Mouse (Mus musculus): ENCODE results near the gene Fsip1. TPM values are rescaled to one million over a fixed set of nuclear protein-coding genes. Genes with fewer than 3 reads are reported as not detected.
A peak's percentile ranks its signal among the peaks of the same experiment; 100 is the strongest.

The Fsip1 gene
- 0.11 and 0.20 TPM in 2 replicates for polyA plus RNA-seq (2015; fragmentation: Nextera tagmentation; extraction: Ambion mirVana)

DNA sequence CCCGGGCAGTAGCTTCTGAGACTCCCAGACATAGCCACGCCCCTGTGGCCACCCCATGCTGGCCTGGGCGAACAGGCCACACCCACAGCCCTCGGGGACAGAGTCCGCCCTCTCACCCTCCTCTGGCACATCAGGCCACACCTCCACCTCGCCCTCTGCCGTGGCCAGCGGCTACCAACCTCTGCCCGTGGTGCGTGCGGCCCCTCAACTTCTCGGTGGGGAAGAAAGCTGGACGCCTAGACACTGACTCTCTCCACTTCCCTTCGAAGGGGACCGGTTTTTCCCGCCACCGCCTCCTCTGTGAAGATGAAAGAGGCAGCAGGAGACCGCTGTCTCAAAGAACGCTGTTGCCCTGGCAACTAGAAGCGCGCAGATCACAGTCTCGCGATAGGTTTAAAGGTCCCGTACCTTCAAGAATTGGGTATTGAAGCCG is at the start of gene Fsip1:
Gene Fsip1, minus strand, starts transcription at position 346 of the 433 bp plus-strand sequence.
- peak within 1 kb of the TSS; percentile 57; the same call in 1 of the 2 replicates for H3K9ac ChIP-seq (ENCODE audit: low read length)
- peak within 1 kb of the TSS; percentile 83 for H3K4me2 ChIP-seq (ENCODE audit: low read depth, low read length)
- 0 out of 2 replicates have a peak, but pooled peaks cover 2% of the 10 kb centered on the region for H3K4me1 ChIP-seq (ENCODE audit: control insufficient read depth, insufficient read depth, low read length)
- under 1% methylated on average over 25 of the region's 25 CpGs for WGBS
- H3K4me3 ChIP-seq (ENCODE audit: low read length): peak within 1 kb of the TSS; percentile 58
- no peak within 1 kb of the TSS for H3K27ac ChIP-seq (ENCODE audit: low read length)
- no peaks in the 10 kb centered on the region for H3K36me3 ChIP-seq (ENCODE audit: control insufficient read depth, insufficient read depth)
- no peaks in the 10 kb centered on the region for H3K9me3 ChIP-seq (replicated peaks; ENCODE audit: control insufficient read depth, low read length)
- peak; percentile 88 for ATAC-seq (replicated peaks; ENCODE audit: extremely low read depth, insufficient read depth, low FRiP score)
- H3K27me3 ChIP-seq (ENCODE audit: control insufficient read depth, insufficient read depth, low read length): no peaks in the 10 kb centered on the region

DNA sequence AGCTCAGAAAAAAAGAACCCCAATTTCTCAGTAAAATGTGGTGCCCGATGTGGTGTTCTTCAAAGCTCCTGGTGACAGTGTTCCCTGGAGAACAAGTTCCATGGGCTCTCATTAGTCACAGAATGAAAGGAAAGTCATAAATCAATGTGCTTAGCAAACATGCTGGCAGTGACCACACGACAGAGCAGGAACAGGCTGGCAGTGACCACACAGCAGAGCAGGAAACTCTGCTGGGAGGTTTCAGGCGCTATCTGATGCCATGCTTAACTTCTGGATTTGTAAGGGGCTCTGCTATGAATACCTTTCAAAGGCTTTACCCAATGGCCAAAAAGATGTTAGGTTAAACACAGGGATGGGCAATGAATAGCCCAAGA is 49.7 kb upstream of the Fsip1 start:
- WGBS: 45% methylated on average over 3 of the region's 3 CpGs
- no peak overlapping the region for H3K4me3 ChIP-seq (ENCODE audit: low read length)
- ATAC-seq (replicated peaks; ENCODE audit: extremely low read depth, insufficient read depth, low FRiP score): no peak
- H3K27ac ChIP-seq (ENCODE audit: low read length): no peak overlapping the region
- H3K4me1 ChIP-seq (ENCODE audit: control insufficient read depth, insufficient read depth, low read length): no peaks in the 10 kb centered on the region
- no peaks in the 10 kb centered on the region for H3K9me3 ChIP-seq (replicated peaks; ENCODE audit: control insufficient read depth, low read length)
- no peaks in the 10 kb centered on the region for H3K36me3 ChIP-seq (ENCODE audit: control insufficient read depth, insufficient read depth)
- no peaks in the 10 kb centered on the region for H3K27me3 ChIP-seq (ENCODE audit: control insufficient read depth, insufficient read depth, low read length)
- H3K9ac ChIP-seq (ENCODE audit: low read length): no peak overlapping the region
- H3K4me2 ChIP-seq (ENCODE audit: low read depth, low read length): no peak overlapping the region

DNA sequence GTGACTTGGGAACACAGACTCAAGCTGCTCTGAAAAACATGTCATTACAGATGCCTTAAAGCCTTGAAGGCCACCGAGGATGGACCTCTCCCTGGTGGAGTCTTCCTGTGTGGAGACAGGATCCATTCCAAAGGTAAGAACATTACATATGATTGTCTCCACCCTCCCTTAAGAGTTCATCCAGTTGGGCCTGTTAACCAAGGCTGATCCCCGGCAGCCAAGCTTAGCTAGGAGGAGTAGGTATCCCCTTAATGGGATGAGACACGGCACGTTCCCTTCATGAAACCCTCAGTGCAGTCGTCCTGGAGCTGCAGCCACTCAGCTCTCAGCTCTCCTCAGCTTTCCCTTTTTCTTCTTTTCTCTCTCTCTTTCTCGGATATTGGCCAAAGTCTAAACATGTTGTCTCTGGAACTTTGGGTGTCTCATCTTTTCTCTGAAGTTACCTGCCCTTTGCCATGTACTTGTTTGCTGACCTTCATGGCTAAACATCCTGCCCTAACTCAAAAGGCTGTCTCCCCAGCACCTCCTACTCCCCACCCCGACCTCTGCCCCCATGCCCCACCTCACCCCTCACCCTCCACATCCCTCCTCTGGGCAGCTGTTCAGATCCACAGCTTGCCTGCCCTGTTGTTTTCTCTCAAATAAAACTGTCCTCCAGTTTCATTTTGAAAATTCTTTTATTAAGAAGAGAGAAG is 49.2 kb upstream of the Fsip1 start:
- ATAC-seq (replicated peaks; ENCODE audit: extremely low read depth, insufficient read depth, low FRiP score): no peak
- WGBS: 70% methylated on average over 7 of the region's 7 CpGs
- H3K4me1 ChIP-seq (ENCODE audit: control insufficient read depth, insufficient read depth, low read length): no peaks in the 10 kb centered on the region
- no peaks in the 10 kb centered on the region for H3K27me3 ChIP-seq (ENCODE audit: control insufficient read depth, insufficient read depth, low read length)
- no peak overlapping the region for H3K4me2 ChIP-seq (ENCODE audit: low read depth, low read length)
- no peaks in the 10 kb centered on the region for H3K9me3 ChIP-seq (replicated peaks; ENCODE audit: control insufficient read depth, low read length)
- no peak overlapping the region for H3K27ac ChIP-seq (ENCODE audit: low read length)
- H3K4me3 ChIP-seq (ENCODE audit: low read length): no peak overlapping the region
- no peaks in the 10 kb centered on the region for H3K36me3 ChIP-seq (ENCODE audit: control insufficient read depth, insufficient read depth)
- H3K9ac ChIP-seq (ENCODE audit: low read length): no peak overlapping the region

DNA sequence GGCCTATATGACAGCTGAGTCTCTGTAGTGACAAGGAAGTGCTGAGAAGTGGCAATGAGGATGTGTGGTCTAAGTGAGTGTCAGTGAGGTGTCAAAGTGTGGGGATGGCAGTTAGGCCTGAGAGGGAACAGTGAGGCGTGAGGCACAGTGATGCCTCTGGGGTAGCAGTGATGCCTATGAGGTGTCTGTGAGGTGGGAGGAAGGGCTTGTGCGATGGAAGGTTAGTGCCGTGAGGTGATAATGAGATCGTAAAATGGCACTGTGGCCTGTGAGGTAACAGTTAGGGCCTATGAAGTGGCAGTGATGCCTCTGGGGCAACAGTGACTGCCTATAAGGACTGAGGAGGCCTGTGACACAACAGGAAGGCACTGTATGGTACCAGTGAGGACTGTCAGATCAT is 46.7 kb upstream of the Fsip1 start:
- no peaks in the 10 kb centered on the region for H3K9me3 ChIP-seq (replicated peaks; ENCODE audit: control insufficient read depth, low read length)
- no peak for ATAC-seq (replicated peaks; ENCODE audit: extremely low read depth, insufficient read depth, low FRiP score)
- H3K4me3 ChIP-seq (ENCODE audit: low read length): no peak overlapping the region
- H3K27ac ChIP-seq (ENCODE audit: low read length): no peak overlapping the region
- no peaks in the 10 kb centered on the region for H3K27me3 ChIP-seq (ENCODE audit: control insufficient read depth, insufficient read depth, low read length)
- H3K4me1 ChIP-seq (ENCODE audit: control insufficient read depth, insufficient read depth, low read length): no peaks in the 10 kb centered on the region
- H3K4me2 ChIP-seq (ENCODE audit: low read depth, low read length): no peak overlapping the region
- H3K9ac ChIP-seq (ENCODE audit: low read length): no peak overlapping the region
- 68% methylated on average over 4 of the region's 4 CpGs for WGBS
- H3K36me3 ChIP-seq (ENCODE audit: control insufficient read depth, insufficient read depth): no peaks in the 10 kb centered on the region

DNA sequence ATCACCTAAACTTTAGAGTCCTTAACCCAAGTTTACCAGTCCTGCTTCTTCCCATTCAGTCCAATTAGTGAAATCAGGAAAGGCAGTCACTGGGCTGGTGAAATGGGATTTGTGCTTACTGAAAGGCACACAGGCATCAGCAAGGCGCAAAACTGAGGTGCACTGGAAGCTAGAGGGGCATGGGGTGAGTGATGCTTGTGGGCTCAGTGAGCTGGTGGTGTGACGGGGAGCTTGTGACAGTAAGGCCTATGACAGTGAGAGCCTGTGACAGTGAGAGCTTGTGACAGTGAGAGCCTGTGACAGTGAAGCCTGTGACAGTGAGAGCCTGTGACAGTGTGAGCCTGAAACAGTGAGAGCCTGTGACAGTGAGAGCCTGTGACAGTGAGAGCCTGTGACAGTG is 44.9 kb upstream of the Fsip1 start:
- H3K4me3 ChIP-seq (ENCODE audit: low read length): no peak overlapping the region
- H3K4me2 ChIP-seq (ENCODE audit: low read depth, low read length): no peak overlapping the region
- H3K9ac ChIP-seq (ENCODE audit: low read length): no peak overlapping the region
- no peaks in the 10 kb centered on the region for H3K4me1 ChIP-seq (ENCODE audit: control insufficient read depth, insufficient read depth, low read length)
- no peak overlapping the region for H3K27ac ChIP-seq (ENCODE audit: low read length)
- no peak for ATAC-seq (replicated peaks; ENCODE audit: extremely low read depth, insufficient read depth, low FRiP score)
- no peaks in the 10 kb centered on the region for H3K36me3 ChIP-seq (ENCODE audit: control insufficient read depth, insufficient read depth)
- WGBS: 84% methylated on average over 2 of the region's 2 CpGs
- no peaks in the 10 kb centered on the region for H3K9me3 ChIP-seq (replicated peaks; ENCODE audit: control insufficient read depth, low read length)
- H3K27me3 ChIP-seq (ENCODE audit: control insufficient read depth, insufficient read depth, low read length): no peaks in the 10 kb centered on the region

DNA sequence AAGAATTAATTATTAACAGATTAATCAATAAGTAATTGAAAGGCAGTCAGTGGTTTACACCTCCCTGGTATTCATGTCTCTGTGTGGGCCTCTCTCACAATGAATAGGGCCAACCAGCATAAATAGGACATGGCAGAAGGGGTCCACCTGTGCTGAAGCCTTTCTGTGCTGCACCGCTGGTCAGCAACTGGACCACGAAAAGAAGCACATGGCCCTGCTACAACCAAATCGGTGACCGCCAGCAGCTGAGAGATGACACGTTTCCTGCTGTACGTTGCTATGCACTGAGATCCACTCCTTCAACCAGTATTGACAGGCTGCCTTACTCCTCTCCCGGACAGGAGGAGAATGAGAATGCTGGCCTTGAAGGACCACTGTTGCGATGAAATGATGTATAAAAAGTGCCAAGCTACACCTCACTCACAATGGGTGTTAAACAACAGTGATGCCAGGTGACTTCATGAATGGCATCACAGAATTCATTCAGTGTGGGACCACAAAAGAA is 44.3 kb upstream of the Fsip1 start:
- 86% methylated on average over 8 of the region's 8 CpGs for WGBS
- H3K4me3 ChIP-seq (ENCODE audit: low read length): no peak overlapping the region

DNA sequence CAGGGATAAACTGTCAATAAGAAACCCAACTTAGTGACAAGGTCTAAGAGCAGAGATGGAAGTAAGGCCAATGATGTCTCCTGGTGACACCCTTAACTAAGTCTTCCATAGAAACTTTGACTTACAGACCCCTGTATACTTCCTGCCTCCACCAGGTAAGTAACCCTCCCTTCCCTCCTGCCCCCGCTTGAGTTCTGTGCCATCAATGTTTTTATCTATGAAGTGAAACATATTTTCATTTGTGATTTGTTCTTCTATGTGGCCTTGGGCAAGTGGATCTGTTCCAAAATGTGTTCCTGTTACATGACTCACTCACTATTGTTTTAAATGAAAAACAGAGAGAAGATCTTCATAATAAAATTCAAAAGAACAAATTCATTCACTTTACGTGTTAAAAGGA is 43.2 kb upstream of the Fsip1 start:
- no peak overlapping the region for H3K4me3 ChIP-seq (ENCODE audit: low read length)

More for the DNA sequence above, 44.3 kb upstream of the Fsip1 start:
- Histone ChIP-seq H3K4me2 (ENCODE audit: low read depth, low read length) (no peak overlapping the region), H3K36me3 (ENCODE audit: control insufficient read depth, insufficient read depth) (no peaks in the 10 kb centered on the region), H3K9ac (ENCODE audit: low read length) (no peak overlapping the region), H3K9me3 (replicated peaks; ENCODE audit: control insufficient read depth, low read length) (no peaks in the 10 kb centered on the region), H3K27ac (ENCODE audit: low read length) (no peak overlapping the region), H3K4me1 (ENCODE audit: control insufficient read depth, insufficient read depth, low read length) (no peaks in the 10 kb centered on the region), H3K27me3 (ENCODE audit: control insufficient read depth, insufficient read depth, low read length) (no peaks in the 10 kb centered on the region)
- no peak for ATAC-seq (replicated peaks; ENCODE audit: extremely low read depth, insufficient read depth, low FRiP score)

DNA sequence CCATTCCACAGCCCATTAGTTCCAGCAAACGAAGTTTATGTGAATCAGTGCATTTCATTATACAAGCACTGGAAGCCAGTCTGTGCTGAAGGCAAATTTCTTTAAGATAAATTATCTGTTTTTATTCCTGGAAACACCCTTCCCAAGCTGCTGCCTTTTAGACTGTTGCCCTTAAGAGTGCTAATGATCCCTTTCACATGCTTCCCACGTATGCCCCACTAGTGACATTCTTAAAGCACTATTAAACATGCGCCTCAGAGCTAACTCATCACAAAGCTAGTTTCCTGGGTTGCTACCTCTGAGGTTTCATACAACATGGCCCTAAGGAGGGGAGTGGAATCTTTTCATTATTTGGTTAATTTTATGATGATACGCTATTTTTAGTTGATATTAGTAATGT is 41.8 kb upstream of the Fsip1 start:
- Histone ChIP-seq H3K27ac (ENCODE audit: low read length) (no peak overlapping the region), H3K9me3 (replicated peaks; ENCODE audit: control insufficient read depth, low read length) (no peaks in the 10 kb centered on the region), H3K4me1 (ENCODE audit: control insufficient read depth, insufficient read depth, low read length) (no peaks in the 10 kb centered on the region), H3K27me3 (ENCODE audit: control insufficient read depth, insufficient read depth, low read length) (no peaks in the 10 kb centered on the region), H3K4me3 (ENCODE audit: low read length) (no peak overlapping the region), H3K36me3 (ENCODE audit: control insufficient read depth, insufficient read depth) (no peaks in the 10 kb centered on the region), H3K9ac (ENCODE audit: low read length) (no peak overlapping the region), H3K4me2 (ENCODE audit: low read depth, low read length) (no peak overlapping the region)
- WGBS: 80% methylated on average over 4 of the region's 4 CpGs
- ATAC-seq (replicated peaks; ENCODE audit: extremely low read depth, insufficient read depth, low FRiP score): no peak

More for the DNA sequence above, 43.2 kb upstream of the Fsip1 start:
- ATAC-seq (replicated peaks; ENCODE audit: extremely low read depth, insufficient read depth, low FRiP score): no peak
- 79% methylated on average over 2 of the region's 2 CpGs for WGBS
- Histone ChIP-seq H3K9ac (ENCODE audit: low read length) (no peak overlapping the region), H3K27me3 (ENCODE audit: control insufficient read depth, insufficient read depth, low read length) (no peaks in the 10 kb centered on the region), H3K4me1 (ENCODE audit: control insufficient read depth, insufficient read depth, low read length) (no peaks in the 10 kb centered on the region), H3K9me3 (replicated peaks; ENCODE audit: control insufficient read depth, low read length) (no peaks in the 10 kb centered on the region), H3K36me3 (ENCODE audit: control insufficient read depth, insufficient read depth) (no peaks in the 10 kb centered on the region), H3K27ac (ENCODE audit: low read length) (no peak overlapping the region), H3K4me2 (ENCODE audit: low read depth, low read length) (no peak overlapping the region)

DNA sequence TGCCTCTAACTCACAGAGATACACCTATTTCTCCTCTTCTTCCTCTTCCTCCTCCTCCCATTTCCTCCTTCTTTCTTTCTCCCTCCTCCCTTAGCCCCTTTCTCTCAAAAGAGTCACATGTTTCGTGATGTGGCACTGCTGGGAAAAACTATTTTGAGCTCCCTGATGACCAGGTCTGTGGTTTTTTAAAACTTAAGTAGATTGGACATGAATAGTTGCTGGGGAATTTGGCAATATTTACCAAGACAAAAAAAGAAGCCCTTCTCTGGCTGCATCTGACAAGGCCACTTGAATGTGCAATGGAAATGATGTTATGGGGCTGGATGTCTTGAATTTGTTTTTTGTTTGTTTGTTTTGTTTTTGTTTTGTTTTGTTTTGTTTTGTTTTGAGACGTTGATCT is 41.2 kb upstream of the Fsip1 start:
- H3K27me3 ChIP-seq (ENCODE audit: control insufficient read depth, insufficient read depth, low read length): no peaks in the 10 kb centered on the region
- no peaks in the 10 kb centered on the region for H3K36me3 ChIP-seq (ENCODE audit: control insufficient read depth, insufficient read depth)
- H3K27ac ChIP-seq (ENCODE audit: low read length): no peak overlapping the region
- no peak overlapping the region for H3K4me2 ChIP-seq (ENCODE audit: low read depth, low read length)
- no peak overlapping the region for H3K9ac ChIP-seq (ENCODE audit: low read length)
- no peak for ATAC-seq (replicated peaks; ENCODE audit: extremely low read depth, insufficient read depth, low FRiP score)
- no peaks in the 10 kb centered on the region for H3K4me1 ChIP-seq (ENCODE audit: control insufficient read depth, insufficient read depth, low read length)
- H3K4me3 ChIP-seq (ENCODE audit: low read length): no peak overlapping the region
- 68% methylated on average over 2 of the region's 2 CpGs for WGBS
- no peaks in the 10 kb centered on the region for H3K9me3 ChIP-seq (replicated peaks; ENCODE audit: control insufficient read depth, low read length)
